Mouse (Mus musculus) midbrain, embryonic 12.5 days (tissue): ENCODE results near the gene Strbp. TPM values are rescaled to one million over a fixed set of nuclear protein-coding genes. Genes with fewer than 3 reads are reported as not detected.

Experiments
- ATAC-seq: fragments of 200-750 bp; cut with Nextera tagmentation; 2 replicates; pipeline ENCODE4 v1.8.0; 2017; ENCODE audit warnings: low read depth, moderate TSS enrichment, moderate library complexity; ENCODE audit not compliant: low FRiP score
- H3K27ac ChIP-seq: fragments of 300-500 bp; sonication (generic); replicated peaks from 2 replicates; pipeline ENCODE4 v1.5.1; 2016; ENCODE audit warnings: mild to moderate bottlenecking
- H3K27me3 ChIP-seq: fragments of 300-500 bp; sonication (generic); 2 replicates; pipeline ENCODE4 v1.6.1; 2016; ENCODE audit warnings: mild to moderate bottlenecking
- H3K36me3 ChIP-seq: fragments of 300-500 bp; sonication (generic); 2 replicates; pipeline ENCODE4 v1.6.1; 2016
- H3K4me1 ChIP-seq: fragments of 300-500 bp; sonication (generic); 2 replicates; pipeline ENCODE4 v1.6.1; 2016
- H3K4me2 ChIP-seq: fragments of 300-500 bp; sonication (generic); replicated peaks from 2 replicates; pipeline ENCODE4 v1.6.1; 2016; ENCODE audit warnings: mild to moderate bottlenecking, moderate library complexity
- H3K4me3 ChIP-seq: fragments of 300-500 bp; sonication (generic); 2 replicates; pipeline ENCODE4 v1.5.1; 2016; ENCODE audit warnings: mild to moderate bottlenecking
- H3K9ac ChIP-seq: fragments of 300-500 bp; sonication (generic); replicated peaks from 2 replicates; pipeline ENCODE4 v1.6.1; 2016; ENCODE audit warnings: mild to moderate bottlenecking, moderate library complexity
- H3K9me3 ChIP-seq: fragments of 300-500 bp; sonication (generic); 2 replicates; pipeline ENCODE4 v1.6.1; 2016; ENCODE audit warnings: mild to moderate bottlenecking
- WGBS: fragments of 180-500 bp; shearing (Covaris S2); methylation state at CpG from one replicate; pipeline ENCODE4 v1.1.7; 2016; 5-methylcytosine and 5-hydroxymethylcytosine counted together
- polyA plus RNA-seq: library from polyadenylated mRNA; unstranded; fragments of >200 nt; fragmentation: Nextera tagmentation; extraction: Ambion mirVana; gene quantifications from 2 replicates; pipeline ENCODE4 v1.2.1, GENCODE M21; 2016

The Strbp gene
- polyA plus RNA-seq, 1 experiment from 2014 or later: 106 TPM

DNA sequence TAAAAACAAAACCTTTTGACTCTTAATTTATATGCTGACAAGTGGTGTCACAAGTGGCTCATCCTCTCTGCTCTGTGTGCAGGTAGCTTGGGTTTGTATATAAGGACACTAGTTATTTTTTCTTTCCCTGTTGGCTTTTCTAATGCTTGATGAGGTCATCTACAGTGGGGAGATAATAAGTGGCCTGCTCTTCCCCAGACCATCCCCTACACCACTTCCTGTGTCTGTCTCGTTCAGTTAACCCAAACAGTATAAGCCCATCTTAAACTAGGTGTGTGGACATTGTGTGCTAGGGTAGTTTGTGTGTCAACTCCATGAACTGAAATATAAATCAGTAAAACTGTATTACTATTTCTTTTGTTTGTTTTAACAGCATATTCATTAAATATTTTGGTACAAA lies 137.6 kb downstream of the Strbp start:
- no peaks in the 10 kb centered on the region for H3K9me3 ChIP-seq
- WGBS: 84% methylated on average over 1 of the region's 1 CpGs
- no peak overlapping the region for H3K27ac ChIP-seq
- H3K27me3 ChIP-seq: no peaks in the 10 kb centered on the region
- no peak overlapping the region for H3K4me3 ChIP-seq
- H3K9ac ChIP-seq: no peak overlapping the region
- H3K4me2 ChIP-seq: no peak overlapping the region
- ATAC-seq: no peak
- no peaks in the 10 kb centered on the region for H3K4me1 ChIP-seq
- peaks cover 74% of the 10 kb centered on the region for H3K36me3 ChIP-seq

DNA sequence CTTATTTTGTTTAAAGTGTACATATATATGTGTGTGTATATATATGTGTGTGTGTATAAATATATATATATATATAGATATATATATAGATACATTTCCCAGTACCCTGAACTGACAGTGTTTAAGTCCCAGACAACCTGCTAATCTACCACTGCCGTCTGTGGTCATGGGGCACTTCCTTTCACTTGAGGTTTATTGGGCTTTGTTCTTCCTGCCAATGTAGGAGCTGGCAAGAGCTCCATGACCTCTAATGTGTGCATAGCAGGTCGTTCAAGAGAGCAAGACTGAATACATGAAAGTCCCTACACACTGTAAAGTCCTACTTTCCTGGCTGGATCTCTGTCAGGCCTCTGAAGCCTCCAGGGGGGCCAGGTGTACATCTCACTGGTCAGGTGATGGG lies 138.1 kb downstream of the Strbp start:
- H3K9ac ChIP-seq: no peak overlapping the region
- 83% methylated on average over 2 of the region's 2 CpGs for WGBS
- ATAC-seq: no peak
- no peaks in the 10 kb centered on the region for H3K27me3 ChIP-seq
- H3K9me3 ChIP-seq: no peaks in the 10 kb centered on the region
- H3K27ac ChIP-seq: no peak overlapping the region
- no peaks in the 10 kb centered on the region for H3K4me1 ChIP-seq
- peaks cover 79% of the 10 kb centered on the region for H3K36me3 ChIP-seq
- H3K4me2 ChIP-seq: no peak overlapping the region
- no peak overlapping the region for H3K4me3 ChIP-seq

DNA sequence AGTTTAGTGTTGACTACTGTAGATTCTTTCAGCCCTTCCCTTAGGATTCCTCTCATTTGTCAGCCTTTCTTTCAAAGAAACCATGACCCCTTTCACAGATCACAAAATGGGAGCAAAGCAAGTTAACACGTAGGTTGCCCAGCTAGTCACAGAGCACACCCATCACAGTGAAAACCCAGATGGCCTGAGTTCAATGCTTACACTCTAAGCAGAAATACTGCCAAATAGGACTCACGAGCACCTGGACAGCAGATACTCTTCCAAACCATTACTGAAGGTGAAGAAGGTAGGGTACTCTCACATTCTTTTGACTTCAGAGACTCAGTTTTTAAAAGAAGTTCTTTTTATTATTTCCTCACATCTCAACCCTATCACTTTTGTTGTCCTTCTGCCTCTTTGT lies 147.3 kb downstream of the Strbp start:
- Histone ChIP-seq H3K4me2 (no peak overlapping the region), H3K9me3 (no peaks in the 10 kb centered on the region), H3K36me3 (peaks cover 81% of the 10 kb centered on the region), H3K9ac (no peak overlapping the region), H3K4me3 (no peak overlapping the region), H3K27ac (no peak overlapping the region), H3K27me3 (no peaks in the 10 kb centered on the region), H3K4me1 (no peaks in the 10 kb centered on the region)
- WGBS: 75% methylated on average over 2 of the region's 2 CpGs
- ATAC-seq: no peak

DNA sequence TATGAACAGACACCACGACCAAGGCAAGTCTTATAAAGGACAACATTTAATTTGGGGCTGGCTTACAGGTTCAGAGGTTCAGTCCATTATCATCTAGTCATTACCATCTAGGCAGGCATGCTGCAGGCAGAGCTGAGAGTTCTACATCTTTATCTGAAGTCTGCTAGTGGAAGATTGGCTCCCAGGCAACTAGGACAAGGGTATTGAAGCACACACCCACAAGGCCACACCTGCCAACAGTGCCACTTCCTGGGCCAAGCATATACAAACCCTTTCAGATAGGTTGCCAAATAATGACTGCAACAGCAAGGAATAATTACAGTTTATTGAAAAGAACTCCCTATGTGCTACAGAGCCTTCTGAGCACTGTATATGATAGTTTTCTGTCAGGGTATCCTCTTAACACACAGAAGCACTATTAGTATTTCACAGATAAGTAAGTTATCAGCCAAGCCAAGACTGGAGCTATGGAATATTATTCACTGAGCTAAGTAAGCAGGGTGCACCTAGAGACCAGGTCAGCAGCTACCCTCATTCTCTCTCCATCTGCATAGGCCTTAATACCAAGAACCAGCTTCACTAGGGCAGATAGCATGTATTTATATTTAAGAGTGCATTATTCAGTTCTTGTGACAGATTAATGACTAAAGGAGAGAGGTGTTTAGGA lies 154.2 kb downstream of the Strbp start:
- H3K9ac ChIP-seq: no peak overlapping the region
- 94% methylated on average over 1 of the region's 1 CpGs for WGBS
- no peak overlapping the region for H3K4me3 ChIP-seq
- no peaks in the 10 kb centered on the region for H3K4me1 ChIP-seq
- H3K9me3 ChIP-seq: no peaks in the 10 kb centered on the region
- no peak overlapping the region for H3K27ac ChIP-seq
- no peaks in the 10 kb centered on the region for H3K27me3 ChIP-seq
- peaks cover 60% of the 10 kb centered on the region for H3K36me3 ChIP-seq
- ATAC-seq: no peak
- H3K4me2 ChIP-seq: no peak overlapping the region

DNA sequence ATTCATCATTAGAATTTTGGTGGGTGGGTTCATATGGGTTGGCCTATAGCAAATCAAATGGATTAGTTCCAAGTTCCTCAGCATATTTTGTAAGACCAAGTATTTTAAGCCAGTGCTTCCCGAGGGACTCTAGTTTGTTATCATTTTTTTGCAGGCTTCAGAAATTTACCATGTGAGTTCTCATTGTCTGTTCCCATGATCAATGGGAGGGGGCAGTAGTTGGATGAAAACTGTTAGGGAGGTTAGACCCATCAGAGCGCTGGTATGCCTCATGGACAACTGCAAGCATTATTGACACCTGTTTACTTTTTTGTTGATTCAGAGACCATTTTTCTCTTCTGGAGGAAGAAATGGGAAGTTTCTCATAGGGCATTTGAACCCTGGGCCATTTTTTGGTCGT lies 172.0 kb downstream of the Strbp start:
- Histone ChIP-seq H3K9ac (no peak overlapping the region), H3K36me3 (peaks cover 27% of the 10 kb centered on the region), H3K4me3 (no peak overlapping the region), H3K9me3 (no peaks in the 10 kb centered on the region), H3K4me2 (no peak overlapping the region), H3K4me1 (no peaks in the 10 kb centered on the region), H3K27me3 (no peaks in the 10 kb centered on the region), H3K27ac (no peak overlapping the region)
- ATAC-seq: no peak
- 84% methylated on average over 3 of the region's 3 CpGs for WGBS

DNA sequence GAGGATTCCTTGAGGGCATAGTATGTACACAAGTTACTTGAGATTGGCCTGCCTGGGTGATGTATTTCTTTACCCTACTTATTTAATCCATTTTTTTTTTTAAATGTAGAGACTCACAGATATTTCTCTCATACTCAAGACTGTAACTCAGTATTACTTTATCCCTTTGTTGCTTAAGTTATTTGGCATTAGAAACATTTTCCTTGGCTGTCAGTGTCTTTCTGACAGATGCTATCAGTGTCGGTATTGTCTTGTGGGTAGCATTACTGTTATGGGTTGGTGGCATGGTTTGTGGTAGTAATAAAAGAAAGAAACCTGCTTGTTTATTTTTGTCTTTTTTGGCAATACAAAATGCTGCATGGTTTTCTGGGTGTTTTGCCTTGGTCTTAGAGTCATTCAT lies 172.9 kb downstream of the Strbp start:
- no peaks in the 10 kb centered on the region for H3K4me1 ChIP-seq
- no peak for ATAC-seq
- no peak overlapping the region for H3K9ac ChIP-seq
- H3K27me3 ChIP-seq: no peaks in the 10 kb centered on the region
- H3K9me3 ChIP-seq: no peaks in the 10 kb centered on the region
- no peak overlapping the region for H3K4me3 ChIP-seq
- H3K27ac ChIP-seq: no peak overlapping the region
- H3K4me2 ChIP-seq: no peak overlapping the region
- H3K36me3 ChIP-seq: peaks cover 27% of the 10 kb centered on the region
- WGBS: 100% methylated on average over 1 of the region's 1 CpGs

DNA sequence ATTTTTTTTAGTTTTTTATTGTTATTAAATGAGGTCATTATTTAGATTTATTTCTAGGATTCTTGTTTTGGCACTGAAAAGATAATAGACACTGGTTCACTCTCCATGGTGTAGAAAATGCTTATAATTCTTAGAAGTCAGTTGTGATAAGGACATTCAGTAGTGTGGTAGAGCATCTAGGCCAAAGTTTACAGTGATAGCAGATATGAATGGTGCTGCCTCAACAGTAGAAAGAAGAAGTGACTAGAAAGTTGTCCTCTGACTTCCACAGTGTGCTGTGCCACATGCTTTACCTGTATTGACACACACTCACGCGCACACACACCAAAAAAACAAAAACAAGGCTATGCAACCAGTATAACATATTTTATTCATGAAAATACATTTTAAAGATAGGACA lies 174.3 kb downstream of the Strbp start:
- H3K27ac ChIP-seq: no peak overlapping the region
- 94% methylated on average over 2 of the region's 2 CpGs for WGBS

DNA sequence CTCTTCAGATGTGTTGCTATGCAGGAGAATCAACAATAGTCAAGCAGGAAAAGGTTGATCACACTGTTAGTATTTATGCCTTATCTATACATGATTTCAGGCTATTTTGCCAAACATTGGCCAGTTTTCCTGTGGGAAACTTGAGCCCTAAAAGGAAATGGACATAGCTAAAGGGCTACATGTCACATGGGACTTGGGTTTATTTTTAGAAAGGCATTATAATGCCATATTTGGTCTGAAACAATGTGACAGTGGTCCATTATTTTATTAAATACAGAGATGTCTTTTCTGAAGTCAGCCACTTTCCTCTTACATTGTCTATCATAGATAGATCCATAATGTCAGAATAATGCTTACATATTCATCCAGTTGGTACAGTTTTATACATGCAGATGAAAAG lies 176.1 kb downstream of the Strbp start:
- H3K4me1 ChIP-seq: no peaks in the 10 kb centered on the region
- H3K27ac ChIP-seq: no peak overlapping the region
- no peak for ATAC-seq
- H3K36me3 ChIP-seq: 0 out of 2 replicates have a peak, but pooled peaks cover 4% of the 10 kb centered on the region
- no peak overlapping the region for H3K4me2 ChIP-seq
- no peaks in the 10 kb centered on the region for H3K27me3 ChIP-seq
- no peak overlapping the region for H3K4me3 ChIP-seq
- H3K9me3 ChIP-seq: no peaks in the 10 kb centered on the region
- H3K9ac ChIP-seq: no peak overlapping the region

More for the DNA sequence above, 174.3 kb downstream of the Strbp start:
- H3K27me3 ChIP-seq: no peaks in the 10 kb centered on the region
- peaks cover 14% of the 10 kb centered on the region for H3K36me3 ChIP-seq
- H3K4me2 ChIP-seq: no peak overlapping the region
- no peak for ATAC-seq
- no peaks in the 10 kb centered on the region for H3K4me1 ChIP-seq
- H3K9ac ChIP-seq: no peak overlapping the region
- no peaks in the 10 kb centered on the region for H3K9me3 ChIP-seq
- no peak overlapping the region for H3K4me3 ChIP-seq

DNA sequence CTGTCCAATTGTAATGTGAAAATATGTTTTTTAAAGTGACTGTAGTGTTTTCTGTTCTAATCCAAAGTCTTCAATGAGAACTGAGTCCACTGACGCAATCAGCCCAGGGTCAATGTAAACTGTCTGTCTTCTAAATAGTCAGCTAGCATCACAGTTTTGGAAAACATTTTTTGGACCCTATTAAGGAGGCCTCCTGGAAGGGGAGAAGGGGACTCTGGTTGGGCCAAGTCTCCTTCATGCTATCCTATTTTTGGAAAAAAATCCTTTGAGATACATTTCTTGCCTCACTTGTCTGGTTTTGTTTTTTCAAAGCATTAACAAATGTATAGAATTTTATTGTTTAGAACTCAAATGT lies 184.4 kb downstream of the Strbp start:
- H3K4me2 ChIP-seq: no peak overlapping the region
- H3K9ac ChIP-seq: no peak overlapping the region
- 85% methylated on average over 1 of the region's 1 CpGs for WGBS
- H3K4me3 ChIP-seq: no peak overlapping the region
- H3K9me3 ChIP-seq: no peaks in the 10 kb centered on the region
- no peak overlapping the region for H3K27ac ChIP-seq
- H3K27me3 ChIP-seq: no peaks in the 10 kb centered on the region
- H3K4me1 ChIP-seq: peaks cover 12% of the 10 kb centered on the region
- no peak for ATAC-seq
- H3K36me3 ChIP-seq: peaks cover 8% of the 10 kb centered on the region; the same call in 1 of the 2 replicates

DNA sequence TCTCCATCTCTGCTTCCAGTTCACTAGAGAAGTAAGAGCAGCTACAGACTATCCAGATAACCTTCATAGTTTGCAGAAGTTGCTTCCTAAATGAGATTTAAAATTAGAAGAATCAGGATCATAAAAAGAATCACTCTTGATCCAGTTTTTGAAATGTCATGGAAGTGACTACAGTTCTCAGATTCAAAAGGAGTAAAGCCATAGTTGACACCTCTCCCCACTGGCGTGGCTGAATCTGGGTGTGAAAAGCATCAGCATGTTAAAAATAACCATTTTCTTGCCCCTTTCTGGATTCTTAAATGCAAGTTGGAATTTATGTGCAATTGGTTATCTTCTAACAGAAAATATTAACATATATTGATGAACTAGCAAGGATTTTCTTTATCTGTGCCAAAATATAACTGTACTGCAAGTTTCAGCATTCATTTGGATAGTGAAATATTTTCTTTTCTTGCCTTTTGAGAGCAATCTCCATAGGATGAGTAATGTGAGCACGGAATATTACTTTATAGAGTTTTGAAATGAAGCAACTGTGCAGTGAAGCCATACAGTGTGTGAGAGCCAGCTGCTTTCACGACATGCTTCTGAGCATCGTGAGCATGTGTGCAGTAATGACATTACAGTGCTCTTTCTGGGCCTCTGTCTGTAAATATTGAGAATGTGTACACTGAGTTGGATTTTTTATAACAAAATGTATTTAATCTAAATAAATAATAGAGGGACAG lies 184.9 kb downstream of the Strbp start:
- H3K4me2 ChIP-seq: peak overlapping the region; percentile 38; the same call in 1 of the 2 replicates
- H3K27me3 ChIP-seq: no peaks in the 10 kb centered on the region
- 91% methylated on average over 4 of the region's 4 CpGs for WGBS
- H3K36me3 ChIP-seq: peaks cover 8% of the 10 kb centered on the region; the same call in 1 of the 2 replicates
- H3K9me3 ChIP-seq: no peaks in the 10 kb centered on the region
- no peak overlapping the region for H3K27ac ChIP-seq
- ATAC-seq: no peak
- no peak overlapping the region for H3K9ac ChIP-seq
- no peak overlapping the region for H3K4me3 ChIP-seq
- H3K4me1 ChIP-seq: peaks cover 12% of the 10 kb centered on the region

DNA sequence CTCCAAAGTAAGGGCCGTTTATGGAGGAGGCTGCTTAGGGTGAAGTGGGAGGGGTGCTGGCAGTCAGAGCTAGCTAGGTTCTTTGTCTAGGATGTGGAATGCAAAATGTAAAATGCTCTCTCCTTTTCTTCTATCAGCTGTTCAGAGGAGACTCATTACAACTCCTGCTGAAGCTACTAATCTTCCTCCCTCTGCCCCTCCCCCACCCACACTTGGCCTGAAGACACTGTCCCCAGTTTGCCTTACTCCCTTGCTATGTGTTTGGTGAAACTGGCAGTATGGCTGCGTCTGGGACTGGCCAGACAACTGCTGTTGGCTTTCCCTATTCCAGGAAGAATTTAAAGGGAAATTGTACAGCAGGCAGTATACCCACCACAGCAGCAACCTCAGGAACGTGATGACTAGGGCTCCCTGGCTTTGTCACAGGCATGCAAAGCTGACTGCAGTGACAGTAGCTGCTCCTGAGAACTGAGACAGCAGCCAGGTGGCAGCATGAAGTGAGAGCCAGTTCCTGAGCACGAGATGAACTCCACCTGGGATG lies 186.7 kb downstream of the Strbp start:
- Histone ChIP-seq H3K27ac (peak overlapping the region; percentile 72), H3K4me1 (peaks cover 12% of the 10 kb centered on the region), H3K4me3 (peak overlapping the region; percentile 28), H3K9me3 (no peaks in the 10 kb centered on the region), H3K4me2 (peak overlapping the region; percentile 38), H3K9ac (0 out of 2 replicates have a peak overlapping the region, but pooled peaks have one; percentile 17), H3K27me3 (no peaks in the 10 kb centered on the region), H3K36me3 (peaks cover 21% of the 10 kb centered on the region)
- WGBS: 26% methylated on average over 4 of the region's 4 CpGs
- ATAC-seq: peak; percentile 60

DNA sequence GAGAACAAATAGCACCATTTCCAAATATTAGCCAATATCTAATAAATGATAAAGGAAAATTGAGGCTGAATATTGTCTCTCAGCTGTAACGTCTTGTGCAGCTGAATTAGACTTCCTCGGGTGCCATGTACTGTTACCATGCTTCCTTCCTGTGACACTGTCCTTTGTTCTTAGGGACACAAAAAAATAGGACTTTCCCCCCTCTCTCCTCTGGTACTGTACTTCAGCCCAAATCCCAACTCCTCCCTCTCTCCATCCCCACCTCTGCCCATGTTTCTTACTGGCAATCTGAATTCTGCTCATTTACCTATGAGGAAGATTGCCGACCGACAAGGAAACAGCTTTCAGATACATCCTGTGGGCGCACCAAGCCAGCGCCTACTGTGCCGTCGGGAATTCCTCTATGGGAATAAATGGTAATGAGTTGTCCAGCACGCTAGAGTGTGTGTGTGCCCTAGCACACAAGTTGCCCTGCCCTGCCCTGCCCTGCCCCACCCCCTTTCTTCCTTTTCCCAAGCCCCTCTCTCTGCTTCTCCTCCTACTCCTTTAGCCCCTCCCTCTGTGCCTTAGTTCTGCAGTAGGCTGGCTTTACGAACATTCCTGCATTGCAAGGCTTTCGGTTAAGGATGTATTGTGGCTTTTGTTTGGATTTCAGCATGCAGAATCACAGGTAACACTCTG lies 187.5 kb downstream of the Strbp start, which contains the start of gene Gpr21:
Gpr21 (plus strand) TSS at position 303 of the 681 bp plus-strand sequence.
- peak within 1 kb of the TSS; percentile 72 for H3K27ac ChIP-seq
- H3K36me3 ChIP-seq: peaks cover 24% of the 10 kb centered on the region
- H3K27me3 ChIP-seq: no peaks in the 10 kb centered on the region
- peaks cover 12% of the 10 kb centered on the region for H3K4me1 ChIP-seq
- no peaks in the 10 kb centered on the region for H3K9me3 ChIP-seq
- WGBS: 21% methylated on average over 11 of the region's 11 CpGs
- ATAC-seq: peak; percentile 89
- peak within 1 kb of the TSS; percentile 38 for H3K4me2 ChIP-seq
- H3K9ac ChIP-seq: peak within 1 kb of the TSS; percentile 17; the same call in 1 of the 2 replicates
- peak within 1 kb of the TSS; percentile 28 for H3K4me3 ChIP-seq
